Mouse (Mus musculus): ENCODE data around the gene Efna1.
A peak's percentile ranks its signal among the peaks of the same experiment; 100 is the strongest.

Efna1 gene

GRCm38 (mm10) chr3:89280050-89280605, 814 bp downstream of the Efna1 start:
- H3K9me3 ChIP-seq (ENCODE audit: low read length), result no peaks in the 10 kb centered on the region
- TF ChIP-seq POU5F1 (IDR thresholded peaks at IDR 0.05; ENCODE audit: borderline replicate concordance, low read length), result no peak
- no peak for TF ChIP-seq CTCF (conservative IDR thresholded peaks at IDR 0.05; ENCODE audit: low read length)
- no peak for TF ChIP-seq NANOG (IDR thresholded peaks at IDR 0.05; ENCODE audit: borderline replicate concordance, low read length)
- H3K27me3 ChIP-seq (ENCODE audit: insufficient read depth, low read length), result peaks cover 61% of the 10 kb centered on the region
- H3K36me3 ChIP-seq (ENCODE audit: insufficient read depth, low read length), result peaks cover 10% of the 10 kb centered on the region
- H3K4me3 ChIP-seq (replicated peaks; ENCODE audit: low read length), result peak overlapping the region; percentile 80
- H3K4me1 ChIP-seq (replicated peaks; ENCODE audit: low read depth, low read length), result peaks cover 80% of the 10 kb centered on the region

GRCm38 (mm10) chr3:89279153-89279890, 1.6 kb downstream of the Efna1 start:
- Histone ChIP-seq H3K4me1 (replicated peaks; ENCODE audit: low read depth, low read length) (peaks cover 72% of the 10 kb centered on the region), H3K36me3 (ENCODE audit: insufficient read depth, low read length) (peaks cover 11% of the 10 kb centered on the region), H3K9me3 (ENCODE audit: low read length) (no peaks in the 10 kb centered on the region), H3K27me3 (ENCODE audit: insufficient read depth, low read length) (peaks cover 62% of the 10 kb centered on the region), H3K4me3 (replicated peaks; ENCODE audit: low read length) (peak overlapping the region; percentile 80)
- no peak for TF ChIP-seq POU5F1 (IDR thresholded peaks at IDR 0.05; ENCODE audit: borderline replicate concordance, low read length)
- TF ChIP-seq CTCF (conservative IDR thresholded peaks at IDR 0.05; ENCODE audit: low read length), result no peak
- TF ChIP-seq NANOG (IDR thresholded peaks at IDR 0.05; ENCODE audit: borderline replicate concordance, low read length), result no peak

GRCm38 (mm10) chr3:89278643-89279042, 2.3 kb downstream of the Efna1 start:
- H3K27me3 ChIP-seq (ENCODE audit: insufficient read depth, low read length), result peaks cover 62% of the 10 kb centered on the region
- no peak for TF ChIP-seq POU5F1 (IDR thresholded peaks at IDR 0.05; ENCODE audit: borderline replicate concordance, low read length)
- TF ChIP-seq NANOG (IDR thresholded peaks at IDR 0.05; ENCODE audit: borderline replicate concordance, low read length), result no peak
- no peak for TF ChIP-seq CTCF (conservative IDR thresholded peaks at IDR 0.05; ENCODE audit: low read length)
- peaks cover 11% of the 10 kb centered on the region for H3K36me3 ChIP-seq (ENCODE audit: insufficient read depth, low read length)
- H3K9me3 ChIP-seq (ENCODE audit: low read length), result no peaks in the 10 kb centered on the region
- H3K4me1 ChIP-seq (replicated peaks; ENCODE audit: low read depth, low read length), result peaks cover 65% of the 10 kb centered on the region
- H3K4me3 ChIP-seq (replicated peaks; ENCODE audit: low read length), result peak overlapping the region; percentile 80

GRCm38 (mm10) chr3:89278107-89278506, 2.8 kb downstream of the Efna1 start:
- peaks cover 11% of the 10 kb centered on the region for H3K36me3 ChIP-seq (ENCODE audit: insufficient read depth, low read length)
- H3K4me3 ChIP-seq (replicated peaks; ENCODE audit: low read length), result peak overlapping the region; percentile 80
- TF ChIP-seq POU5F1 (IDR thresholded peaks at IDR 0.05; ENCODE audit: borderline replicate concordance, low read length), result no peak
- H3K4me1 ChIP-seq (replicated peaks; ENCODE audit: low read depth, low read length), result peaks cover 64% of the 10 kb centered on the region
- H3K27me3 ChIP-seq (ENCODE audit: insufficient read depth, low read length), result peaks cover 62% of the 10 kb centered on the region
- no peaks in the 10 kb centered on the region for H3K9me3 ChIP-seq (ENCODE audit: low read length)

GRCm38 (mm10) chr3:89277281-89278021, 3.5 kb downstream of the Efna1 start:
- Histone ChIP-seq H3K4me1 (replicated peaks; ENCODE audit: low read depth, low read length) (peaks cover 62% of the 10 kb centered on the region), H3K4me3 (replicated peaks; ENCODE audit: low read length) (peak overlapping the region; percentile 80; the same call in 1 of the 2 replicates), H3K36me3 (ENCODE audit: insufficient read depth, low read length) (peaks cover 13% of the 10 kb centered on the region), H3K27me3 (ENCODE audit: insufficient read depth, low read length) (peaks cover 62% of the 10 kb centered on the region), H3K9me3 (ENCODE audit: low read length) (no peaks in the 10 kb centered on the region)
- TF ChIP-seq POU5F1 (IDR thresholded peaks at IDR 0.05; ENCODE audit: borderline replicate concordance, low read length), result no peak
- no peak for TF ChIP-seq CTCF (conservative IDR thresholded peaks at IDR 0.05; ENCODE audit: low read length)
- TF ChIP-seq NANOG (IDR thresholded peaks at IDR 0.05; ENCODE audit: borderline replicate concordance, low read length), result no peak

GRCm38 (mm10) chr3:89276061-89276460, 4.9 kb downstream of the Efna1 start:
- peaks cover 57% of the 10 kb centered on the region for H3K27me3 ChIP-seq (ENCODE audit: insufficient read depth, low read length)
- H3K4me3 ChIP-seq (replicated peaks; ENCODE audit: low read length), result no peak overlapping the region
- no peaks in the 10 kb centered on the region for H3K9me3 ChIP-seq (ENCODE audit: low read length)
- peaks cover 61% of the 10 kb centered on the region for H3K4me1 ChIP-seq (replicated peaks; ENCODE audit: low read depth, low read length)
- peaks cover 13% of the 10 kb centered on the region for H3K36me3 ChIP-seq (ENCODE audit: insufficient read depth, low read length)
- TF ChIP-seq CTCF (conservative IDR thresholded peaks at IDR 0.05; ENCODE audit: low read length) (no peak), POU5F1 (IDR thresholded peaks at IDR 0.05; ENCODE audit: borderline replicate concordance, low read length) (no peak), NANOG (IDR thresholded peaks at IDR 0.05; ENCODE audit: borderline replicate concordance, low read length) (no peak)

- TF ChIP-seq NANOG (IDR thresholded peaks at IDR 0.05; ENCODE audit: borderline replicate concordance, low read length) (no peak), CTCF (conservative IDR thresholded peaks at IDR 0.05; ENCODE audit: low read length) (no peak), POU5F1 (IDR thresholded peaks at IDR 0.05; ENCODE audit: borderline replicate concordance, low read length) (no peak)
- H3K27me3 ChIP-seq (ENCODE audit: insufficient read depth, low read length), result peaks cover 37% of the 10 kb centered on the region
These were observed 9.2 kb downstream of the Efna1 start for GRCm38 (mm10) chr3:89271760-89272159.

GRCm38 (mm10) chr3:89270891-89271290, 10.1 kb downstream of the Efna1 start:
- no peak for TF ChIP-seq NANOG (IDR thresholded peaks at IDR 0.05; ENCODE audit: borderline replicate concordance, low read length)
- peaks cover 30% of the 10 kb centered on the region for H3K27me3 ChIP-seq (ENCODE audit: insufficient read depth, low read length)

More at GRCm38 (mm10) chr3:89271760-89272159, 9.2 kb downstream of the Efna1 start:
- Histone ChIP-seq H3K36me3 (ENCODE audit: insufficient read depth, low read length) (peaks cover 27% of the 10 kb centered on the region), H3K9me3 (ENCODE audit: low read length) (no peaks in the 10 kb centered on the region), H3K4me3 (replicated peaks; ENCODE audit: low read length) (no peak overlapping the region), H3K4me1 (replicated peaks; ENCODE audit: low read depth, low read length) (peaks cover 59% of the 10 kb centered on the region)

More at GRCm38 (mm10) chr3:89270891-89271290, 10.1 kb downstream of the Efna1 start:
- H3K4me3 ChIP-seq (replicated peaks; ENCODE audit: low read length), result peak overlapping the region; percentile 73
- H3K9me3 ChIP-seq (ENCODE audit: low read length), result no peaks in the 10 kb centered on the region
- peaks cover 61% of the 10 kb centered on the region for H3K4me1 ChIP-seq (replicated peaks; ENCODE audit: low read depth, low read length)
- H3K36me3 ChIP-seq (ENCODE audit: insufficient read depth, low read length), result peaks cover 24% of the 10 kb centered on the region
